ENCODE assay signal across 26 mouse cellular contexts in the genomic region with DNA sequence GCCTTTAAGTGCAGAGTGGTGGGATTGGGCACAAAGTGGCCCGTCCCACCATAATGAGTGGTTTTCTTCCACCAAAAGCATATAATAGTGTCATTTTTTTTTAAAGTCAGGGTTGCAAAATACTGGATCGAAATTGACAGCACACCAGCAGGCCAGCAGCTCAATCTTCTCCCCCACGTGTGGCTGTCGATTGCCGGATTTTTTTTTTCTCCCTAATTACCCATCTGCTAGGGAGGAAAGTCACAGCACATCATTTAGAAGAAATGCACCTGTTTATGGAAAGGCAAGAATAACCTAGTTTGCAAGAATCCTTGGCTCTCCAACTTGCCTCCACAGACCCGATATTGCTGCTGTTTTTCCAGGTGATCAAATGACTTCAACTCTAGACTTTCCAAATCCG.
"Had no signal": no experiment of that assay in that cellular context is flagged by ENCODE, and none has a peak within 500 bp of the region (broad histone marks: within the 10 kb centered on the region; RNA-seq: fewer than 3 reads in every experiment).

No protein-coding gene starts in this region.

- H3K9me3 ChIP-seq: heart, embryonic 10.5 days; hindbrain, embryonic 10.5 days; hindbrain, embryonic 12.5 days; intestine, embryonic 15.5 days; limb, embryonic 10.5 days; limb, embryonic 12.5 days had no signal

- ATAC-seq: hindbrain, embryonic 16.5 days; inflammation-experienced regulatory T-cells, adult 6 months; intestine, embryonic 15.5 days; intestine, postnatal 0 days had no signal

- H3K4me3 ChIP-seq: heart, embryonic 10.5 days; heart, embryonic 12.5 days; hindbrain, embryonic 10.5 days; hindbrain, embryonic 12.5 days; intestine, embryonic 15.5 days; layer of hippocampus, adult 2 months; left cerebral cortex, adult 2 months; limb, embryonic 10.5 days; limb, embryonic 12.5 days; liver, embryonic 13.5 days had no signal

- H3K27ac ChIP-seq: heart, embryonic 10.5 days; hindbrain, embryonic 10.5 days; hindbrain, embryonic 12.5 days; hindbrain, embryonic 14.5 days; intestine, embryonic 15.5 days; layer of hippocampus, adult 2 months; left cerebral cortex, adult 2 months; limb, embryonic 10.5 days; limb, embryonic 12.5 days; liver, embryonic 13.5 days had no signal

- H3K27me3 ChIP-seq: heart, embryonic 12.5 days; hindbrain, embryonic 12.5 days; intestine, embryonic 15.5 days; limb, embryonic 12.5 days; liver, embryonic 13.5 days had no signal

- H3K9ac ChIP-seq: heart, embryonic 12.5 days; hindbrain, embryonic 12.5 days; hindbrain, embryonic 14.5 days; intestine, embryonic 15.5 days; limb, embryonic 12.5 days; liver, embryonic 13.5 days had no signal

- H3K36me3 ChIP-seq: heart, embryonic 10.5 days; heart, embryonic 12.5 days; hindbrain, embryonic 10.5 days; hindbrain, embryonic 12.5 days; intestine, embryonic 15.5 days; limb, embryonic 10.5 days; limb, embryonic 12.5 days; liver, embryonic 13.5 days had no signal

- H3K4me1 ChIP-seq: heart, embryonic 10.5 days; heart, embryonic 12.5 days; hindbrain, embryonic 10.5 days; hindbrain, embryonic 12.5 days; intestine, embryonic 15.5 days; limb, embryonic 12.5 days; liver, embryonic 13.5 days had no signal

- H3K4me2 ChIP-seq: heart, embryonic 12.5 days; hindbrain, embryonic 12.5 days; hindbrain, embryonic 14.5 days; intestine, embryonic 15.5 days; limb, embryonic 12.5 days; liver, embryonic 11.5 days; liver, embryonic 13.5 days had no signal

- DNase-seq: gastrocnemius, postnatal 14 days; gastrocnemius, postnatal 36 days; heart, adult 11 months; heart, postnatal 10 days; heart, postnatal 4 days; kidney, adult 18-20 months; kidney, adult 8-10 months; kidney, postnatal 10 days; kidney, postnatal 25 days; kidney, postnatal 4 days; liver; liver, embryonic 13.5 days had no signal
